Mouse (Mus musculus) forebrain, postnatal 0 days (tissue): Measurements from ENCODE around the gene Zyx. TPM values are rescaled to one million over a fixed set of nuclear protein-coding genes. Genes with fewer than 3 reads are reported as not detected.

Experiments
- ATAC-seq: fragments of 200-750 bp; cut with Nextera tagmentation; 2 replicates; pipeline ENCODE4 v1.8.0; 2017; ENCODE audit warnings: mild to moderate bottlenecking, moderate library complexity
- DNase-seq: peaks from one replicate; pipeline ENCODE4 v3.0.0-alpha.2; 2015
- H3K27ac ChIP-seq: fragments of 300-500 bp; sonication (generic); 2 replicates; pipeline ENCODE4 v1.5.1; 2014; ENCODE audit warnings: low read depth, mild to moderate bottlenecking, antibody characterized with exemption, low read length, moderate library complexity, mixed read lengths
- H3K27me3 ChIP-seq: fragments of 300-500 bp; sonication (generic); 2 replicates; pipeline ENCODE4 v1.6.1; 2014; ENCODE audit warnings: mild to moderate bottlenecking, low read length, mixed read lengths; ENCODE audit not compliant: insufficient read depth
- H3K36me3 ChIP-seq: fragments of 300-500 bp; sonication (generic); 2 replicates; pipeline ENCODE4 v1.6.1; 2014; ENCODE audit warnings: mild to moderate bottlenecking, moderate library complexity; ENCODE audit not compliant: insufficient read depth
- H3K4me1 ChIP-seq: fragments of 300-500 bp; sonication (generic); 2 replicates; pipeline ENCODE4 v1.6.1; 2014; ENCODE audit warnings: antibody characterized with exemption; ENCODE audit not compliant: insufficient read depth
- H3K4me2 ChIP-seq: fragments of 300-500 bp; sonication (generic); 2 replicates; pipeline ENCODE4 v1.6.1; 2014; ENCODE audit warnings: low read depth, mild to moderate bottlenecking, moderate library complexity
- H3K4me3 ChIP-seq: fragments of 300-500 bp; sonication (generic); 2 replicates; pipeline ENCODE4 v1.5.1; 2014; ENCODE audit warnings: low read depth, low read length, mixed read lengths
- H3K9ac ChIP-seq: fragments of 300-500 bp; sonication (generic); 2 replicates; pipeline ENCODE4 v1.6.1; 2014; ENCODE audit warnings: mild to moderate bottlenecking
- H3K9me3 ChIP-seq: fragments of 300-500 bp; sonication (generic); 2 replicates; pipeline ENCODE4 v1.6.1; 2016; ENCODE audit warnings: low read length
- CTCF ChIP-seq: sonication (generic); IDR thresholded peaks from 2 replicates; pipeline ENCODE4 v1.5.1; 2016; ENCODE audit warnings: antibody characterized with exemption, control low read depth, low read depth
- WGBS: fragments of 180-500 bp; shearing (Covaris S2); extraction: QIAGEN DNeasy Blood & Tissue Kit; methylation state at CpG from one replicate; pipeline ENCODE4 v1.1.7; 2014; 5-methylcytosine and 5-hydroxymethylcytosine counted together
- polyA plus RNA-seq: library from polyadenylated mRNA; unstranded; fragments of >200 nt; fragmentation: Nextera tagmentation; extraction: Ambion mirVana; gene quantifications from 2 replicates; pipeline ENCODE4 v1.2.1, GENCODE M21; 2015
- total RNA-seq: library from RNA; depleted of rRNA; stranded (reverse); fragments of >200 nt; gene quantifications from 2 replicates; pipeline ENCODE4 v1.2.3, GENCODE M21; 2014

Gene Zyx
- total and polyA plus RNA-seq, 2 experiments from 2014 or later: 35.6 to 51.6 TPM

- ATAC-seq: peak; percentile 16
- peak overlapping the region; percentile 72 for H3K27ac ChIP-seq
- 5% methylated on average over 70 of the region's 72 CpGs for WGBS
- peaks cover 3% of the 10 kb centered on the region; the same call in 1 of the 2 replicates for H3K36me3 ChIP-seq
- peak overlapping the region; percentile 91 for H3K4me2 ChIP-seq
- H3K27me3 ChIP-seq: no peaks in the 10 kb centered on the region
- H3K4me3 ChIP-seq: peak overlapping the region; percentile 70
- DNase-seq: peak; percentile 67
- H3K4me1 ChIP-seq: peaks cover 10% of the 10 kb centered on the region
- H3K9me3 ChIP-seq: no peaks in the 10 kb centered on the region
- TF ChIP-seq CTCF: no peak
- H3K9ac ChIP-seq: peak overlapping the region; percentile 66
Measured at GRCm38 (mm10) chr6:42350021-42350967, 864 bp downstream of the Zyx start.

GRCm38 (mm10) chr6:42350968-42351775 is 1.7 kb downstream of the Zyx start:
- Histone ChIP-seq H3K9ac (peak overlapping the region; percentile 66), H3K27ac (no peak overlapping the region), H3K4me2 (peak overlapping the region; percentile 91), H3K36me3 (peaks cover 7% of the 10 kb centered on the region), H3K4me3 (peak overlapping the region; percentile 70), H3K27me3 (no peaks in the 10 kb centered on the region), H3K9me3 (no peaks in the 10 kb centered on the region), H3K4me1 (peaks cover 10% of the 10 kb centered on the region)
- no peak for TF ChIP-seq CTCF
- 41% methylated on average over 13 of the region's 13 CpGs for WGBS
- ATAC-seq (no peak), DNase-seq (no peak)

DNA sequence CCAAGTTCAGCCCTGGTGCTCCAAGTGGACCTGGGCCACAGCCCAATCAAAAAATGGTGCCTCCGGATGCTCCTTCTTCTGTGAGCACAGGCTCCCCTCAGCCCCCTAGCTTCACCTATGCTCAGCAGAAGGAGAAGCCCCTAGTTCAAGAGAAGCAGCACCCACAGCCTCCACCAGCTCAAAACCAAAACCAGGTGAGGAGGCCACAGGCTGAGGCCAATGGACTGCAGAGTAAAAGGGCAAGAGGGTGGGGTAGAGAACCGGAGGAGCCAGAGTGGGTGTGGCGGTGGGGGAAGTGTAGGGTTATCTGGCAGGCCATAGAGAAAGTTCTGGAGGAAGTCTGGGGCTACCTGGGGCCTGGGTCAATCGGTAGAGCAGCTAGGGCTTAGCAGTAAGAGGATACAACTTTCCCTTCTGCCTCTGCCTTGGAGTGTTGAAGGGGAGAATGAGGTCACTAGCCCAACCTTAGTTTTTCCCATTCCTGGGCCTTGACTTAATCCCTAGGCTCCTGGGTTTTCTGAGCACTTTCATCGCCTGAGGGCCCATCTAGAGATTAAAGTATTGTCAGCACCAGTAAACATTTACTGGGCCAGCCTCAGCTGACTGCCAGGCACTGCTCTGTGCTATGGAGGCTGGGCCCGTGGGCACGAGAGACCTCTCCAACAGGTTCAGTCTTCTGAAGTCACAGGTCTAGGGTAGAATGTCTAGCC is 2.5 kb downstream of the Zyx start:
- Histone ChIP-seq H3K4me3 (no peak overlapping the region), H3K9me3 (no peaks in the 10 kb centered on the region), H3K4me1 (peaks cover 10% of the 10 kb centered on the region), H3K27ac (no peak overlapping the region), H3K36me3 (peaks cover 14% of the 10 kb centered on the region), H3K27me3 (no peaks in the 10 kb centered on the region), H3K4me2 (no peak overlapping the region), H3K9ac (no peak overlapping the region)
- ATAC-seq (no peak), DNase-seq (no peak)
- TF ChIP-seq CTCF: no peak
- 82% methylated on average over 7 of the region's 7 CpGs for WGBS

- H3K4me3 ChIP-seq: no peak overlapping the region
- no peak overlapping the region for H3K27ac ChIP-seq
- ATAC-seq (no peak), DNase-seq (no peak)
- no peak overlapping the region for H3K4me2 ChIP-seq
- peaks cover 18% of the 10 kb centered on the region for H3K36me3 ChIP-seq
- TF ChIP-seq CTCF: no peak
- no peaks in the 10 kb centered on the region for H3K9me3 ChIP-seq
- H3K27me3 ChIP-seq: no peaks in the 10 kb centered on the region
- no peak overlapping the region for H3K9ac ChIP-seq
- WGBS: 100% methylated on average over 1 of the region's 1 CpGs
- H3K4me1 ChIP-seq: peaks cover 10% of the 10 kb centered on the region
Measured at GRCm38 (mm10) chr6:42352486-42352846, 3.0 kb downstream of the Zyx start.

DNA sequence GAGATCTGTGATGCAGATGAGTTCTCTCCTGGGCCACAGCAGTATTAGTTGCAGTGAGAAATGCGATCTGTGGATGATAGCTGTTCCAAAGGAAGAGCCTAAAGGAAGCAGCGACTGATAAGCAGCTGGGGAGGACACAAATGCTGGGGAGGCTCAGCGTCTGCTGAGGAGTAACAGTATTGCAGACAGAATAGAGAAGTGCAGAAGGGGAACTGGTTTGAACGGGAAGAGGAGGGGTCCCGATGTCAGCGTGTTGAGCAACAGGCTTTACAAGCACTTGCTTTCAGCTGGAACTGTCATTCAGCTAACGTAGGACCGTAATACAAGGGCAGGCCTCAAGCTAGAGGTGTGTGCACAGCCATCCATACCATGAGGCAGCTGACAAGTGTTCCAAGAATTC is 3.8 kb downstream of the Zyx start:
- H3K4me1 ChIP-seq: peaks cover 10% of the 10 kb centered on the region
- H3K27ac ChIP-seq: no peak overlapping the region
- no peak for ATAC-seq
- H3K4me3 ChIP-seq: no peak overlapping the region
- H3K36me3 ChIP-seq: peaks cover 25% of the 10 kb centered on the region
- no peak for TF ChIP-seq CTCF
- no peaks in the 10 kb centered on the region for H3K9me3 ChIP-seq
- no peaks in the 10 kb centered on the region for H3K27me3 ChIP-seq
- no peak for DNase-seq
- H3K4me2 ChIP-seq: no peak overlapping the region
- WGBS: 85% methylated on average over 8 of the region's 8 CpGs
- H3K9ac ChIP-seq: no peak overlapping the region

DNA sequence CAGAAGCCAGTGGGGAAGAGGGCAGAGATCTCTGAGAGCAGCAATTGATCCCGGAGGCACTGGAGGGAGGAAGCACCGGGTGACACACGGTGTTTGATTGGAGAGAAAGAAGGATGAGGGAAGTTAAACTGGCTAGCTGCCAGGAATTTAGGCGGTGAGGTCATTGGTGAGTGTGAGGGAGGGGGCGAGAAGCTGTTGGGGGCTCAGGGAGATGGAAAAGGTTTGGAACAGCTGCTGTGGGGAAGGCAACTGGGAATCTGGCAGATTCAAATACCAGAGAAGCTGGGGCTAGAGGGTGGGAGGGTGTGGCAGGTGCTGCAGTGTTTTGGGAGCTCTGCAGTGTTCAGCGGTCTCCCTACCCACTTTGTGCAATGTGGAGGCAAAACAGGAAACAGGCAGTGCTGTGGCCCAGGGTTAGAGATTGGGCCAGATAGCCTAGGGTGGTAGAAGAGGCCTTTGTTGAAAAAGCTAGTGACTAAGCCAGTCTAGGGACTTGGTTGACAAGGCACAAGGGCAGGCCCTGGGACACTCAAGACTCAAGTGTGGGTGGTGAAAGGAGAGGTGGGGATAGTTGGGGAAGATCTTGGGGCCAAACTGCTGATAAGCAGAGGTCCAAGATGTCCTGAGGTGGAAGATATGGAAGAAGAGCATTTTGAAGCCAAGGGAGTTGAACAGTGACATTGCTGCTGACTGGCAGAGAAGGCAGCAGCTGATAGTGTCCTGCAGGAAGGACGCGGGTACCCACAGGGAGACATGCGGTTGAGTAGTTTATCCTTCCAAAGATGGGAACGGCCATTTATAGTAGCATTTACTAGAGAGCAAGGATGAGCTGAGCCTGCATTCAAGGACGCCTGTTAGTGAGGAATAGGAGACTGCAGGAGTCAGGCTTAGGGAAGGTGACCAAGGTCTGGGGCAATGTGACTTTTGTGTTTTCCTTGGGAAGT is 4.9 kb downstream of the Zyx start:
- DNase-seq (no peak), ATAC-seq (no peak)
- Histone ChIP-seq H3K4me3 (no peak overlapping the region), H3K27ac (no peak overlapping the region), H3K4me2 (no peak overlapping the region), H3K4me1 (peaks cover 10% of the 10 kb centered on the region; the same call in 1 of the 2 replicates), H3K27me3 (no peaks in the 10 kb centered on the region), H3K9ac (no peak overlapping the region), H3K9me3 (no peaks in the 10 kb centered on the region), H3K36me3 (peaks cover 32% of the 10 kb centered on the region)
- WGBS: 52% methylated on average over 11 of the region's 11 CpGs
- no peak for TF ChIP-seq CTCF
